Comparison of ENCODE assay signal across 11 mouse cellular contexts in genomic region chr19:46618322-46618721, GRCm38 (mm10). TPM values are rescaled to one million over a fixed set of nuclear protein-coding genes. Genes with fewer than 3 reads are reported as not detected.
DNase-seq lines count a peak whose midpoint lies in the region; ATAC-seq and TF ChIP-seq lines count a peak whose summit lies in the region.
"Had no signal": no experiment of that assay in that cellular context is flagged by ENCODE, and none has a peak within 500 bp of the region (broad histone marks: within the 10 kb centered on the region; RNA-seq: fewer than 3 reads in every experiment).

No protein-coding gene starts in this region.

- H3K4me2 ChIP-seq in heart, embryonic 11.5 days, result no peak overlapping the region
- H3K4me2 ChIP-seq in stomach, embryonic 15.5 days, result no peak overlapping the region
- no peak overlapping the region for H3K4me2 ChIP-seq in stomach, postnatal 0 days (replicated peaks; ENCODE audit: low read depth)
- no peak overlapping the region for H3K4me2 ChIP-seq in lung, embryonic 15.5 days
- H3K4me2 ChIP-seq: neural tube, embryonic 12.5 days had no signal

- no peak for DNase-seq in heart, adult 8-10 months (ENCODE audit: low spot score)
- no peak for DNase-seq in stomach, postnatal 0 days (ENCODE audit: low spot score)
- no peak for DNase-seq in adrenal gland, adult 18-20 months (ENCODE audit: low spot score in 2 of 2)
- DNase-seq in urinary bladder, postnatal 36 days (ENCODE audit: low spot score in 2 of 2), result no peak
- DNase-seq in right cerebral cortex, postnatal 4 days, result no peak
- DNase-seq: left cerebral cortex, postnatal 4 days; spleen, adult 18-20 months had no signal

- no peak for ATAC-seq in heart, embryonic 11.5 days (replicated peaks; ENCODE audit: insufficient number of reproducible peaks, low FRiP score, low TSS enrichment)
- ATAC-seq in stomach, embryonic 15.5 days (ENCODE audit: insufficient read depth, low FRiP score, low read depth), result no peak
- no peak for ATAC-seq in stomach, postnatal 0 days (ENCODE audit: low FRiP score, low TSS enrichment)
- ATAC-seq in lung, embryonic 15.5 days (ENCODE audit: borderline replicate concordance, extremely low read depth, low FRiP score, low TSS enrichment), result no peak

- H3K27ac ChIP-seq in heart, embryonic 11.5 days (ENCODE audit: low read depth, low read length), result peak overlapping the region; percentile 64; the same call in 1 of the 2 replicates
- peak overlapping the region; percentile 35 for H3K27ac ChIP-seq in stomach, embryonic 15.5 days
- no peak overlapping the region for H3K27ac ChIP-seq in stomach, postnatal 0 days (replicated peaks)
- H3K27ac ChIP-seq in lung, embryonic 15.5 days, result peak overlapping the region; percentile 54; the same call in 1 of the 2 replicates
- H3K27ac ChIP-seq: neural tube, embryonic 12.5 days had no signal

- H3K4me3 ChIP-seq in heart, embryonic 11.5 days (ENCODE audit: low read depth, low read length), result no peak overlapping the region
- H3K4me3 ChIP-seq in stomach, embryonic 15.5 days (replicated peaks), result no peak overlapping the region
- H3K4me3 ChIP-seq in stomach, postnatal 0 days (ENCODE audit: low read depth, low read length), result no peak overlapping the region
- no peak overlapping the region for H3K4me3 ChIP-seq in lung, embryonic 15.5 days
- H3K4me3 ChIP-seq: neural tube, embryonic 12.5 days had no signal

- TF ChIP-seq CTCF in stomach, postnatal 0 days (IDR thresholded peaks at IDR 0.05; ENCODE audit: low read depth), result no peak

- peaks cover 80% of the 10 kb centered on the region for H3K4me1 ChIP-seq in heart, embryonic 11.5 days (ENCODE audit: control insufficient read depth, insufficient read depth, low read length)
- peaks cover 43% of the 10 kb centered on the region for H3K4me1 ChIP-seq in stomach, embryonic 15.5 days
- peaks cover 17% of the 10 kb centered on the region for H3K4me1 ChIP-seq in stomach, postnatal 0 days (replicated peaks; ENCODE audit: control insufficient read depth, insufficient read depth)
- H3K4me1 ChIP-seq in lung, embryonic 15.5 days, result peaks cover 54% of the 10 kb centered on the region

- H3K9me3 ChIP-seq in heart, embryonic 11.5 days (replicated peaks; ENCODE audit: control insufficient read depth, low read length), result no peaks in the 10 kb centered on the region
- H3K9me3 ChIP-seq in stomach, embryonic 15.5 days, result no peaks in the 10 kb centered on the region
- no peaks in the 10 kb centered on the region for H3K9me3 ChIP-seq in stomach, postnatal 0 days (ENCODE audit: control insufficient read depth, low read length)
- no peaks in the 10 kb centered on the region for H3K9me3 ChIP-seq in lung, embryonic 15.5 days
- H3K9me3 ChIP-seq: neural tube, embryonic 12.5 days had no signal

- H3K36me3 ChIP-seq in heart, embryonic 11.5 days (ENCODE audit: control insufficient read depth, insufficient read depth, low read length), result no peaks in the 10 kb centered on the region; the same call in 1 of the 2 replicates
- H3K36me3 ChIP-seq in stomach, embryonic 15.5 days, result no peaks in the 10 kb centered on the region
- no peaks in the 10 kb centered on the region for H3K36me3 ChIP-seq in stomach, postnatal 0 days (ENCODE audit: control insufficient read depth, insufficient read depth, low read length)
- H3K36me3 ChIP-seq in lung, embryonic 15.5 days, result 0 out of 2 replicates have a peak, but pooled peaks cover 3% of the 10 kb centered on the region

- no peak for TF ChIP-seq EP300 in stomach, postnatal 0 days (optimal IDR thresholded peaks at IDR 0.05)

- peak overlapping the region; percentile 49; the same call in 1 of the 2 replicates for H3K9ac ChIP-seq in heart, embryonic 11.5 days (ENCODE audit: low read depth, low read length)
- H3K9ac ChIP-seq in stomach, embryonic 15.5 days, result no peak overlapping the region
- H3K9ac ChIP-seq in stomach, postnatal 0 days (ENCODE audit: low read length), result no peak overlapping the region
- no peak overlapping the region for H3K9ac ChIP-seq in lung, embryonic 15.5 days
- H3K9ac ChIP-seq: neural tube, embryonic 12.5 days had no signal

- 68% methylated on average over 9 of the region's 9 CpGs for WGBS in heart, embryonic 11.5 days (ENCODE audit: insufficient replicate concordance)
- 49% methylated on average over 9 of the region's 9 CpGs for WGBS in stomach, embryonic 15.5 days
- WGBS in stomach, postnatal 0 days, result 52% methylated on average over 9 of the region's 9 CpGs
- WGBS in lung, embryonic 15.5 days, result 58% methylated on average over 9 of the region's 9 CpGs

- no peaks in the 10 kb centered on the region for H3K27me3 ChIP-seq in heart, embryonic 11.5 days (ENCODE audit: control insufficient read depth, insufficient read depth, low read length)
- no peaks in the 10 kb centered on the region for H3K27me3 ChIP-seq in stomach, embryonic 15.5 days (replicated peaks)
- H3K27me3 ChIP-seq in stomach, postnatal 0 days (ENCODE audit: control insufficient read depth, insufficient read depth, low read length), result no peaks in the 10 kb centered on the region
- no peaks in the 10 kb centered on the region for H3K27me3 ChIP-seq in lung, embryonic 15.5 days
- H3K27me3 ChIP-seq: neural tube, embryonic 12.5 days had no signal

RNA-seq across cellular contexts. Expression of gene Wbp1l, which starts 19.4 kb away (rescaled TPM):
- 41.5 and 45.9 TPM in 2 replicates for polyA plus RNA-seq in heart, embryonic 11.5 days (2014; fragmentation: Nextera tagmentation; extraction: Ambion mirVana)
- 10 to 100 TPM; 46.6 to 60.7 (median 56.0) TPM for total RNA-seq in heart, adult 8-10 months (2022)
- polyA plus RNA-seq in stomach, embryonic 15.5 days (2015; fragmentation: Nextera tagmentation; extraction: Ambion mirVana), result 40.4 and 42.8 TPM in 2 replicates
- 31.2 and 32.9 TPM in 2 replicates for polyA plus RNA-seq in stomach, postnatal 0 days (2015; fragmentation: Nextera tagmentation; extraction: Ambion mirVana)
- polyA plus RNA-seq in lung, embryonic 15.5 days (2015; fragmentation: Nextera tagmentation; extraction: Ambion mirVana), result 44.0 and 48.0 TPM in 2 replicates
- total RNA-seq in adrenal gland, adult 18-20 months (2021), result 100 to 1,000 TPM in 1 of 2 experiments, 10 to 100 TPM in 1; 86.9 to 179 TPM

RNA-seq across cellular contexts. Expression of gene Sfxn2, which starts 45.2 kb away (rescaled TPM):
- polyA plus RNA-seq in heart, embryonic 11.5 days (2014; fragmentation: Nextera tagmentation; extraction: Ambion mirVana), result 8.1 and 10.5 TPM in 2 replicates
- 1 to 10 TPM; 2.2 to 4.9 (median 2.7) TPM for total RNA-seq in heart, adult 8-10 months (2022)
- 21.9 and 23.8 TPM in 2 replicates for polyA plus RNA-seq in stomach, embryonic 15.5 days (2015; fragmentation: Nextera tagmentation; extraction: Ambion mirVana)
- 9.4 and 10.0 TPM in 2 replicates for polyA plus RNA-seq in stomach, postnatal 0 days (2015; fragmentation: Nextera tagmentation; extraction: Ambion mirVana)
- polyA plus RNA-seq in lung, embryonic 15.5 days (2015; fragmentation: Nextera tagmentation; extraction: Ambion mirVana), result 27.9 and 28.3 TPM in 2 replicates
- total RNA-seq in adrenal gland, adult 18-20 months (2021), result 1 to 10 TPM; 8.1 to 8.3 TPM

RNA-seq across cellular contexts. Expression of gene Arl3, which starts 45.3 kb away (rescaled TPM):
- 67.5 and 83.5 TPM in 2 replicates for polyA plus RNA-seq in heart, embryonic 11.5 days (2014; fragmentation: Nextera tagmentation; extraction: Ambion mirVana)
- total RNA-seq in heart, adult 8-10 months (2022), result 10 to 100 TPM; 31.3 to 56.0 (median 43.5) TPM
- 98.2 and 103 TPM in 2 replicates for polyA plus RNA-seq in stomach, embryonic 15.5 days (2015; fragmentation: Nextera tagmentation; extraction: Ambion mirVana)
- 39.6 and 41.6 TPM in 2 replicates for polyA plus RNA-seq in stomach, postnatal 0 days (2015; fragmentation: Nextera tagmentation; extraction: Ambion mirVana)
- polyA plus RNA-seq in lung, embryonic 15.5 days (2015; fragmentation: Nextera tagmentation; extraction: Ambion mirVana), result 115 and 119 TPM in 2 replicates
- 10 to 100 TPM; 56.9 to 64.9 TPM for total RNA-seq in adrenal gland, adult 18-20 months (2021)

RNA-seq across cellular contexts. Expression of gene Cyp17a1, which starts 54.6 kb away (rescaled TPM):
- polyA plus RNA-seq in heart, embryonic 11.5 days (2014; fragmentation: Nextera tagmentation; extraction: Ambion mirVana), result 0.97 and 1.1 TPM in 2 replicates
- total RNA-seq in heart, adult 8-10 months (2022), result not detected
- polyA plus RNA-seq in stomach, embryonic 15.5 days (2015; fragmentation: Nextera tagmentation; extraction: Ambion mirVana), result not detected in 2 replicates
- 0.12 TPM in 1 of 2 replicates, not detected in the other for polyA plus RNA-seq in stomach, postnatal 0 days (2015; fragmentation: Nextera tagmentation; extraction: Ambion mirVana)
- polyA plus RNA-seq in lung, embryonic 15.5 days (2015; fragmentation: Nextera tagmentation; extraction: Ambion mirVana), result 0.10 TPM in 1 of 2 replicates, not detected in the other
- total RNA-seq in adrenal gland, adult 18-20 months (2021), result 1 to 10 TPM; 2.1 to 4.8 TPM
- polyA plus RNA-seq: neural tube, embryonic 12.5 days had no signal
